Mouse (Mus musculus) forebrain, postnatal 0 days (tissue): ENCODE results near the gene Slc35e2. TPM values are rescaled to one million over a fixed set of nuclear protein-coding genes. Genes with fewer than 3 reads are reported as not detected.

ENCODE experiments used
- ATAC-seq: fragments of 200-750 bp; cut with Nextera tagmentation; 2 replicates; pipeline ENCODE4 v1.8.0; 2017; ENCODE audit warnings: mild to moderate bottlenecking, moderate library complexity
- DNase-seq: peaks from one replicate; pipeline ENCODE4 v3.0.0-alpha.2; 2015
- H3K27ac ChIP-seq: fragments of 300-500 bp; sonication (generic); 2 replicates; pipeline ENCODE4 v1.5.1; 2014; ENCODE audit warnings: low read depth, mild to moderate bottlenecking, antibody characterized with exemption, low read length, moderate library complexity, mixed read lengths
- H3K27me3 ChIP-seq: fragments of 300-500 bp; sonication (generic); 2 replicates; pipeline ENCODE4 v1.6.1; 2014; ENCODE audit warnings: mild to moderate bottlenecking, low read length, mixed read lengths; ENCODE audit not compliant: insufficient read depth
- H3K36me3 ChIP-seq: fragments of 300-500 bp; sonication (generic); 2 replicates; pipeline ENCODE4 v1.6.1; 2014; ENCODE audit warnings: mild to moderate bottlenecking, moderate library complexity; ENCODE audit not compliant: insufficient read depth
- H3K4me1 ChIP-seq: fragments of 300-500 bp; sonication (generic); 2 replicates; pipeline ENCODE4 v1.6.1; 2014; ENCODE audit warnings: antibody characterized with exemption; ENCODE audit not compliant: insufficient read depth
- H3K4me2 ChIP-seq: fragments of 300-500 bp; sonication (generic); 2 replicates; pipeline ENCODE4 v1.6.1; 2014; ENCODE audit warnings: low read depth, mild to moderate bottlenecking, moderate library complexity
- H3K4me3 ChIP-seq: fragments of 300-500 bp; sonication (generic); 2 replicates; pipeline ENCODE4 v1.5.1; 2014; ENCODE audit warnings: low read depth, low read length, mixed read lengths
- H3K9ac ChIP-seq: fragments of 300-500 bp; sonication (generic); 2 replicates; pipeline ENCODE4 v1.6.1; 2014; ENCODE audit warnings: mild to moderate bottlenecking
- H3K9me3 ChIP-seq: fragments of 300-500 bp; sonication (generic); 2 replicates; pipeline ENCODE4 v1.6.1; 2016; ENCODE audit warnings: low read length
- CTCF ChIP-seq: sonication (generic); IDR thresholded peaks from 2 replicates; pipeline ENCODE4 v1.5.1; 2016; ENCODE audit warnings: antibody characterized with exemption, control low read depth, low read depth
- WGBS: fragments of 180-500 bp; shearing (Covaris S2); extraction: QIAGEN DNeasy Blood & Tissue Kit; methylation state at CpG from one replicate; pipeline ENCODE4 v1.1.7; 2014; 5-methylcytosine and 5-hydroxymethylcytosine counted together
- polyA plus RNA-seq: library from polyadenylated mRNA; unstranded; fragments of >200 nt; fragmentation: Nextera tagmentation; extraction: Ambion mirVana; gene quantifications from 2 replicates; pipeline ENCODE4 v1.2.1, GENCODE M21; 2015
- total RNA-seq: library from RNA; depleted of rRNA; stranded (reverse); fragments of >200 nt; gene quantifications from 2 replicates; pipeline ENCODE4 v1.2.3, GENCODE M21; 2014

The Slc35e2 gene
- total and polyA plus RNA-seq, 2 experiments from 2014 or later = 10.5 to 49.2 TPM

DNA sequence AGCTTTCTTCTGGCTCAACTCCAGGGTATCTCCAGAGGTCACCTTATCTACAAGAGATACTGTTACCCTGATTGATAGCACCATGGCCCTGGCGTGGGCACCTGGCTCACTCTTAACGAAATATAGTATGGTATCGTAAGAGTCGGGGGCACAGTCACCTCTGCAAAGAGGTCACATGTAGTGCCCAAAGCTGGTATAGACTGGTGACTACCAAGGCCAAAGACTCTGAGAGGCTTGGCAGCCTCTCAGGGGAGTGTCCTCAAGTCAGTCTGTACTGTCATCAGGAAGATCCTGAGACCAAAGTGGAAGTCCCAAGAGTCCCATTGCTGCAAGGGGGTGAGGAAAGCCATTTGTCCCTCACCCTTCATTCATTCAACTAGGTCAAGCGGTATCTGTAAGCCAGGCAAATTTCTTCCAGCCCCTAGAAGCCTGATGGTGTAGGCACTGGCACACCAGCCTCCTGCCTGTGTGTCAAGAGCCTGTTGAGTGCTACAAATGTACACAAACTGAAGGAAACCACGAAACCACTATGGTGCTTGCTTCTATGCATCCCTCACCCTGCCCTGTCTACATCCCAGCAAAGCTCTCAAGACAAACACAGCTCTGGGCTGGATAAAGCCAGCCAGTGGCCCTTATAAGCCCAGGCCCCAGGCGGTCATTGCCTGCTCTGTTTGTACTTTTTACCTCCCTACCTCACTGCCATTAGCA is 10.1 kb upstream of the Slc35e2 start:
- ATAC-seq (no peak), DNase-seq (no peak)
- Histone ChIP-seq H3K9ac (no peak overlapping the region), H3K4me1 (no peaks in the 10 kb centered on the region), H3K27ac (no peak overlapping the region), H3K27me3 (no peaks in the 10 kb centered on the region), H3K4me3 (no peak overlapping the region), H3K4me2 (no peak overlapping the region), H3K36me3 (peaks cover 47% of the 10 kb centered on the region), H3K9me3 (no peaks in the 10 kb centered on the region)
- WGBS = 85% methylated on average over 7 of the region's 7 CpGs
- no peak for TF ChIP-seq CTCF

DNA sequence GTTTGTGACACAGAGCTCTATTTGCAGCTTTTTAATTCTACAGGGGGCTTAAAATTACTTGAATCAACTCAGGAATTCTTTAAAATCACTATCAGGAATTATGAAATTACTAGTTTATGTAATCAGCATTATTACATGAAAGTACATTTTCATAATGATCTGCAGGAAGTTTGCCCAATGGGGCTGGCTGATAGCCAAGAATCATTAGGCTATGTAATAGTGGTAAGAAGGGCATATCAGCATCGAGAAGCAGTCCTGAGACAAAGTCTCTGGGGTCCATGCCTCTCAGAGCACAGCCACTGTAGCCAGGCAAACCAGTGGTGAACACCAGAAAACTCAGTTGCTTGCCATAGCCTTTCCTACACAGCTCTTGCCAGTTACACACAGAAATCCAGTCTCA is 7.4 kb upstream of the Slc35e2 start:
- H3K4me1 ChIP-seq = no peaks in the 10 kb centered on the region
- H3K27me3 ChIP-seq = no peaks in the 10 kb centered on the region
- H3K27ac ChIP-seq = no peak overlapping the region
- TF ChIP-seq CTCF = no peak
- H3K9ac ChIP-seq = no peak overlapping the region
- no peaks in the 10 kb centered on the region for H3K9me3 ChIP-seq
- ATAC-seq (no peak), DNase-seq (no peak)
- 40% methylated on average over 1 of the region's 1 CpGs for WGBS
- peaks cover 25% of the 10 kb centered on the region for H3K36me3 ChIP-seq
- no peak overlapping the region for H3K4me2 ChIP-seq
- H3K4me3 ChIP-seq = no peak overlapping the region

DNA sequence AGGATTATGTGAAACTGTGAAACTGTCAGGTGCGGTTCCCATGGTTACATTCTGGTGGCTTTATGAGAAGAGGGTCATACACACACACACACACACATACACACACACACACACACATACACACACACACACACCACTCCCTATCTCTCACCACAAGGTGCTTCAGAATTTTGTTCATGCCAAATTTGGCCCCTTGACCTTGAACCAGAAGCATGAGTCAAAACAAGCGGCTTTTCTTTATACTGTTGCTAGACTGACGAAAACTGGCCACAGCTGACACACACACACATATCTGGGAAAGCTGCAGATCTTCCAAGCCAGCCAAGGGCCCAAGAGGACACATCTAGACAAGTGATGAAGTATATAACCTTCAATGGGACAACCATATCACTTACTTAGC is 5.4 kb upstream of the Slc35e2 start:
- no peak for TF ChIP-seq CTCF
- Histone ChIP-seq H3K4me1 (0 out of 2 replicates have a peak, but pooled peaks cover 6% of the 10 kb centered on the region), H3K4me2 (no peak overlapping the region), H3K36me3 (peaks cover 6% of the 10 kb centered on the region; the same call in 1 of the 2 replicates), H3K9me3 (no peaks in the 10 kb centered on the region), H3K9ac (no peak overlapping the region), H3K27ac (no peak overlapping the region), H3K27me3 (no peaks in the 10 kb centered on the region), H3K4me3 (no peak overlapping the region)
- 88% methylated on average over 3 of the region's 3 CpGs for WGBS
- no peak for DNase-seq
- no peak for ATAC-seq

DNA sequence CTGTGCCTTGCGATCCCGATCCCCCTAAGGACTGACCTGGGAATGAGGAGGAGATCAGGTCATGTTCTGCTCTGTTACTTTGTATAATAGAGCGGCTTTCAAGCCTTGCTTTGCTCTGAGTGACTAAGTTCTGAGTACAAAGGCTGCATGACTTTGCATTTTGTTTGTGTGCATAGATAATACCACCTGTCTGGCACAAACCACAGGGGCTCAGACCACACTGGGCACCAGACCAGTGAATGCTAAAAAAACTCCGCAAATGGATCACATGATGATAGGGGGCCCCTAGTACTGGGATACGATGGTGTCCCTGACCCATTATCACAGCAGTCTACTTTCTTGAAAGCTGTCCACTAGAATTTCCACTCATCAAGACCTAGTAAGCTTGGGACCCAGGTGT is 4.6 kb upstream of the Slc35e2 start:
- Histone ChIP-seq H3K9ac (no peak overlapping the region), H3K27ac (no peak overlapping the region), H3K36me3 (no peaks in the 10 kb centered on the region), H3K4me2 (no peak overlapping the region), H3K4me1 (0 out of 2 replicates have a peak, but pooled peaks cover 6% of the 10 kb centered on the region), H3K9me3 (no peaks in the 10 kb centered on the region), H3K27me3 (no peaks in the 10 kb centered on the region), H3K4me3 (no peak overlapping the region)
- no peak for ATAC-seq
- WGBS = 81% methylated on average over 5 of the region's 5 CpGs
- TF ChIP-seq CTCF = no peak
- no peak for DNase-seq

DNA sequence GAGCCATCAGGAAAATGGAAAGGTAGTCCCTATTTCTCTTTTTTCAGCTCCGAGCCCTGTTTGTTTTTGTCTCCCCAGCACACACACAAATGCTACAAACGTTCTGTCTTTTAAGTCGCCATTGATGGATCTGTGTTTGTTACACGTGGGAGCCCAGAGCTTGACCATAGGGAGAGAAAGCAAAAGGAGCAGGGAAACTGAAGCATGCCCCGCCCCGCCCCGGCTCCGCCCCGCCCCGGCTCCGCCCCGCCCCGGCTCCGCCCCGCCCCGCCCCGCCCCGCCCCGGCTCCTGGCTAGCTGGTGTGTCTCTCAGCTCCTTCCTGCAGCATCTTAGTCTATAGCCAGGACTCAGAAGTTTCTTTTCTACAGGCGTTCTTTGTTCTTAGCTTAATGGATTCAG is 2.7 kb upstream of the Slc35e2 start:
- ATAC-seq (no peak), DNase-seq (no peak)
- TF ChIP-seq CTCF = no peak
- Histone ChIP-seq H3K4me1 (peaks cover 13% of the 10 kb centered on the region; the same call in 1 of the 2 replicates), H3K4me2 (no peak overlapping the region), H3K9me3 (no peaks in the 10 kb centered on the region), H3K27me3 (no peaks in the 10 kb centered on the region), H3K4me3 (no peak overlapping the region), H3K9ac (no peak overlapping the region), H3K27ac (no peak overlapping the region), H3K36me3 (no peaks in the 10 kb centered on the region)
- WGBS = 23% methylated on average over 20 of the region's 20 CpGs

DNA sequence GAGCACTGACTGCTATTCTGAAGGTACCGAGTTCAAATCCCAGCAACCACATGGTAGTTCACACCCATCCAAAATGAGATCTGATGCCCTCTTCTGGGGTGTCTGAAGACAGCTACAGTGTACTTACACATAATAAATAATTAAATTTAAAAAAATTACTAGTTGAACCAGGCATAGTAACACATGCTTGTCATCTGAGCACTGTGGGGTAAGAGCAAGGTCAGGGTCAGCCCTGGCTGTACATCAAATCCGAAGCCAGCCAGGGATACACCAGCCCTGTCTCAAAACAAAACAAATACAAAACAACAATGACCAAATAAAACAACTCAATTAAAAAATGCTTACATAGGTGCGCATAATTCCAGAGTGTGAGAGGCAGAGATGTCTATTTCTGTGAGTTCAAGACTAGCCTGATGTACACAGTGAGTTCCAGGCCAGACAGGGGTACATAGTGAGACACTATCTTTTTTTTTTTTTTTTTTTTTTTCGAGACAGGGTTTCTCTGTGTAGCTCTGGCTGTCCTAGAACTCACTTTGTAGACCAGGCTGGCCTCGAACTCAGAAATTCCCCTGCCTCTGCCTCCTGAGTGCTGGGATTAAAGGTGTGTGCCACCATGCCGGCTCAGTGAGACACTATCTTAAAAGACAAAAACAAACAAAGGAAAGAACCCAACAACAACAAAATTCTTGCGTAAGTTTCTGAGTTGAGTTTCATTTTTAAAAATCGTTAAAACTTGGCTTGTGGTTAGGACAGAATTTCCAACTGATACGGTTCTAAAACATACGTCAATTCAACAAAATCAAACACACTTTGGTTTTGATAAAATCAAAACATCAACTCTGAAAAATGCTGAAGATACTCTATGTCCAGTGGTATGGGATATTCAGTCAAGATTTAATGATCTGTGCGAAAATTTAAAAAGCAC is 1.1 kb upstream of the Slc35e2 start:
- H3K36me3 ChIP-seq = no peaks in the 10 kb centered on the region
- H3K9me3 ChIP-seq = no peaks in the 10 kb centered on the region
- DNase-seq (no peak), ATAC-seq (no peak)
- peak overlapping the region; percentile 100 for H3K27ac ChIP-seq
- H3K4me2 ChIP-seq = peak overlapping the region; percentile 83
- no peak for TF ChIP-seq CTCF
- 85% methylated on average over 11 of the region's 11 CpGs for WGBS
- peak overlapping the region; percentile 98 for H3K9ac ChIP-seq
- H3K27me3 ChIP-seq = no peaks in the 10 kb centered on the region
- peak overlapping the region; percentile 79 for H3K4me3 ChIP-seq
- peaks cover 13% of the 10 kb centered on the region; the same call in 1 of the 2 replicates for H3K4me1 ChIP-seq
